Mouse (Mus musculus): ENCODE measurements around the gene Csf2ra.

Csf2ra gene

GRCm38 (mm10) chr19:61224678-61225525 is 3.3 kb downstream of the Csf2ra start:
- 41% methylated on average over 53 of the region's 53 CpGs for WGBS

- 89% methylated on average over 6 of the region's 6 CpGs for WGBS
Measured at GRCm38 (mm10) chr19:61223706-61224328, 4.4 kb downstream of the Csf2ra start.

- 83% methylated on average over 6 of the region's 6 CpGs for WGBS
Measured at GRCm38 (mm10) chr19:61207506-61207905, 20.7 kb downstream of the Csf2ra start.

GRCm38 (mm10) chr19:61199836-61200235 is 28.4 kb downstream of the Csf2ra start:
- 12% methylated on average over 10 of the region's 10 CpGs for WGBS

- 11% methylated on average over 13 of the region's 13 CpGs for WGBS
Measured at GRCm38 (mm10) chr19:61199316-61199715, 28.9 kb downstream of the Csf2ra start.

GRCm38 (mm10) chr19:61183590-61183989 is 44.6 kb downstream of the Csf2ra start, which contains the start of gene Gm6020:
Gene Gm6020, plus strand, starts transcription at chr19:61183890.
- WGBS, result 88% methylated on average over 2 of the region's 2 CpGs

GRCm38 (mm10) chr19:61175756-61176324 is 52.4 kb downstream of the Csf2ra start, which contains the start of gene Gm7102:
Gene Gm7102, minus strand, starts transcription at chr19:61176309.
- WGBS, result 38% methylated on average over 39 of the region's 39 CpGs
